Mouse (Mus musculus): ENCODE measurements around the gene Ptges3.

GRCm38 (mm10) chr10:128015068-128015934, 43.5 kb upstream of the Ptges3 start, which contains the start of gene Prim1:
- TF ChIP-seq CTCF (IDR thresholded peaks at IDR 0.05) (no peak), EP300 (IDR thresholded peaks at IDR 0.05; ENCODE audit: insufficient read depth, low read depth, low read length) (no peak), POLR2A (IDR thresholded peaks at IDR 0.05; ENCODE audit: insufficient read depth, low read depth, low read length) (no peak)

Measured in heart, adult 2 months (tissue).